Mouse (Mus musculus): ENCODE measurements at regions not wholly inside any gene's neighbourhood (a gene's known extent, or its start where the extent isn't known, plus 50 kb on each side); places are given as distances from the start of the nearest gene placed in this dataset.

GRCm38 (mm10) chr12:25362771-25363170, 265.8 kb upstream of the Id2 start:
- H3K4me1 ChIP-seq (ENCODE audit: control insufficient read depth, insufficient read depth, low read length), result no peaks in the 10 kb centered on the region
- no peak overlapping the region for H3K27ac ChIP-seq (ENCODE audit: insufficient read depth, low read depth, low read length)
- H3K4me3 ChIP-seq (ENCODE audit: insufficient read depth, low read length), result no peak overlapping the region
- TF ChIP-seq CTCF (IDR thresholded peaks at IDR 0.05; ENCODE audit: low read depth, low read length) (no peak), POLR2A (IDR thresholded peaks at IDR 0.05; ENCODE audit: borderline replicate concordance, low read depth, low read length) (no peak)

- TF ChIP-seq CTCF (IDR thresholded peaks at IDR 0.05; ENCODE audit: low read depth, low read length) (no peak), POLR2A (IDR thresholded peaks at IDR 0.05; ENCODE audit: borderline replicate concordance, low read depth, low read length) (no peak)
- no peak overlapping the region for H3K27ac ChIP-seq (ENCODE audit: insufficient read depth, low read depth, low read length)
- no peak overlapping the region for H3K4me3 ChIP-seq (ENCODE audit: insufficient read depth, low read length)
- no peaks in the 10 kb centered on the region for H3K4me1 ChIP-seq (ENCODE audit: control insufficient read depth, insufficient read depth, low read length)
Observed at GRCm38 (mm10) chr12:25360726-25361125, 263.8 kb upstream of the Id2 start.

- Histone ChIP-seq H3K4me1 (ENCODE audit: control insufficient read depth, insufficient read depth, low read length) (no peaks in the 10 kb centered on the region), H3K27ac (ENCODE audit: insufficient read depth, low read depth, low read length) (no peak overlapping the region), H3K4me3 (ENCODE audit: insufficient read depth, low read length) (no peak overlapping the region)
- no peak for TF ChIP-seq CTCF (IDR thresholded peaks at IDR 0.05; ENCODE audit: low read depth, low read length)
Observed at GRCm38 (mm10) chr12:25359931-25360330, 263.0 kb upstream of the Id2 start.

- TF ChIP-seq CTCF (IDR thresholded peaks at IDR 0.05; ENCODE audit: low read depth, low read length) (no peak), POLR2A (IDR thresholded peaks at IDR 0.05; ENCODE audit: borderline replicate concordance, low read depth, low read length) (no peak)
Observed at GRCm38 (mm10) chr12:25358846-25359525, 262.0 kb upstream of the Id2 start.

GRCm38 (mm10) chr12:25356774-25357173, 259.8 kb upstream of the Id2 start:
- H3K4me1 ChIP-seq (ENCODE audit: control insufficient read depth, insufficient read depth, low read length), result no peaks in the 10 kb centered on the region
- H3K27ac ChIP-seq (ENCODE audit: insufficient read depth, low read depth, low read length), result no peak overlapping the region
- H3K4me3 ChIP-seq (ENCODE audit: insufficient read depth, low read length), result no peak overlapping the region
- TF ChIP-seq POLR2A (IDR thresholded peaks at IDR 0.05; ENCODE audit: borderline replicate concordance, low read depth, low read length) (no peak), CTCF (IDR thresholded peaks at IDR 0.05; ENCODE audit: low read depth, low read length) (no peak)

More at GRCm38 (mm10) chr12:25358846-25359525, 262.0 kb upstream of the Id2 start:
- Histone ChIP-seq H3K4me1 (ENCODE audit: control insufficient read depth, insufficient read depth, low read length) (no peaks in the 10 kb centered on the region), H3K4me3 (ENCODE audit: insufficient read depth, low read length) (no peak overlapping the region), H3K27ac (ENCODE audit: insufficient read depth, low read depth, low read length) (no peak overlapping the region)

DNA sequence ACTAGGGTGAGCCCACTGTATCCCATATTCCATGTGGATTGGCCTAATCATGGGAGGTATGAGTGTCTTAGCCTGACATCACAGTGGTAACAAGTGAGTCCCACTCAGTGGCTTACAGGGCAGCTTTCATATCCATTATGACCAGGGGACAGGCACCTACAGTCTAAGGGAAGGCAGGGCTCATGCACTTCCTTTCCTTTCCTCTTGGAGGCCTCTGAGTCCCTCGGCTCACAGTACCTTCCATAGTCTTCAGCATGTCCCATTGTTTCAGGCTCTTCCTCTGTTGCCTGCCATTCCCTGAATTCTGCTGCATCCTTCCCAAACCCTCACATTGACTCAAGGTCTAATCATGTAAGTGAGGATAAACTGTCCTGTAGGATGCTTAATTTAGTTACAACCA, 258.3 kb upstream of the Id2 start:
- H3K4me3 ChIP-seq (ENCODE audit: insufficient read depth, low read length), result no peak overlapping the region
- H3K4me1 ChIP-seq (ENCODE audit: control insufficient read depth, insufficient read depth, low read length), result no peaks in the 10 kb centered on the region
- H3K27ac ChIP-seq (ENCODE audit: insufficient read depth, low read depth, low read length), result no peak overlapping the region
- no peak for TF ChIP-seq POLR2A (IDR thresholded peaks at IDR 0.05; ENCODE audit: borderline replicate concordance, low read depth, low read length)
- TF ChIP-seq CTCF (IDR thresholded peaks at IDR 0.05; ENCODE audit: low read depth, low read length), result no peak

GRCm38 (mm10) chr12:25353402-25353896, 256.5 kb upstream of the Id2 start:
- Histone ChIP-seq H3K4me3 (ENCODE audit: insufficient read depth, low read length) (no peak overlapping the region), H3K4me1 (ENCODE audit: control insufficient read depth, insufficient read depth, low read length) (no peaks in the 10 kb centered on the region), H3K27ac (ENCODE audit: insufficient read depth, low read depth, low read length) (no peak overlapping the region)
- TF ChIP-seq POLR2A (IDR thresholded peaks at IDR 0.05; ENCODE audit: borderline replicate concordance, low read depth, low read length) (no peak), CTCF (IDR thresholded peaks at IDR 0.05; ENCODE audit: low read depth, low read length) (no peak)

DNA sequence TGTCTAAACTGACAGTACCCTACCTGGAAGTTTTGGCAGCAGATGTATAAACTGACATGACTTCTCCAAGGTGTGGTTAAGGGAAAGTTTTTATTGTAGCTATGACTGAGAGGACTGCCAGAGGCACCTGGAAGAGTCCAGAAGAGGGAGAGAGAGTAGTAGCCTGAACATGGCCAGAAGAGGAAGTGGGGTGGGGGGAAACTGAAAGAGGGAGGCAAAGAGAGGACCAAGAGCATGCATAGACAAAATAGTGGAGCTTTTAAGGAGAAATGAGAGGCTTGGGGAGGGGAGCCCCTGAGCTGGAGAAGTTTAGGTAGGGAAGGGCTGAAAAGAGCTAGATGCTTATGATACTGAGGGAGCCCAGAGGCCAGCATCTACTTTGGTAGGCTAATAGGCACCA, 255.2 kb upstream of the Id2 start:
- Histone ChIP-seq H3K4me1 (ENCODE audit: control insufficient read depth, insufficient read depth, low read length) (no peaks in the 10 kb centered on the region), H3K4me3 (ENCODE audit: insufficient read depth, low read length) (no peak overlapping the region), H3K27ac (ENCODE audit: insufficient read depth, low read depth, low read length) (no peak overlapping the region)
- TF ChIP-seq POLR2A (IDR thresholded peaks at IDR 0.05; ENCODE audit: borderline replicate concordance, low read depth, low read length) (no peak), CTCF (IDR thresholded peaks at IDR 0.05; ENCODE audit: low read depth, low read length) (no peak)

DNA sequence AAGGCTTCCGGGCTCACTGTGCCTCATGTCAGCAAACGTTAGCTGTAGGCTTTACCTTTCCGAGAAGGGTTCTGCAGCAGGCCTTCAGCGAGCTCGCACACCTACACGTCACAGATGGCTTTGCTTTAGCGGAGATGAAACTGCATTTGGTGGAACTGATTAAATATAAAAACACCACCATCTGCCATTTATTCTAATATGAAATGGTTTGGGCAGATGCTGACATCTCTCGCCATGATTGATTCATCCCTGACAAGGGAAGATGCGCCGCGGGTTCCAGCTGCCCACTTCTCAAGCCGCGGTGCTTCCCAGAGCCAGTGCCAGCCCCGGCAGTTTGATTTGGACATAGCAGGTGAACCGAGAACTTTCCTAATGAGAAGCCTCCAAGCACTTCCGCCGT, 247.4 kb upstream of the Id2 start:
- peaks cover 6% of the 10 kb centered on the region for H3K4me1 ChIP-seq (ENCODE audit: control insufficient read depth, insufficient read depth, low read length)
- no peak overlapping the region for H3K27ac ChIP-seq (ENCODE audit: insufficient read depth, low read depth, low read length)
- TF ChIP-seq POLR2A (IDR thresholded peaks at IDR 0.05; ENCODE audit: borderline replicate concordance, low read depth, low read length) (no peak), CTCF (IDR thresholded peaks at IDR 0.05; ENCODE audit: low read depth, low read length) (no peak)
- H3K4me3 ChIP-seq (ENCODE audit: insufficient read depth, low read length), result no peak overlapping the region

- TF ChIP-seq CTCF (IDR thresholded peaks at IDR 0.05; ENCODE audit: low read depth, low read length) (no peak), POLR2A (IDR thresholded peaks at IDR 0.05; ENCODE audit: borderline replicate concordance, low read depth, low read length) (no peak)
- Histone ChIP-seq H3K27ac (ENCODE audit: insufficient read depth, low read depth, low read length) (no peak overlapping the region), H3K4me1 (ENCODE audit: control insufficient read depth, insufficient read depth, low read length) (peaks cover 12% of the 10 kb centered on the region), H3K4me3 (ENCODE audit: insufficient read depth, low read length) (no peak overlapping the region)
Observed at GRCm38 (mm10) chr12:25338771-25339170, 241.8 kb upstream of the Id2 start.

All from bone marrow macrophage, adult 2 months (primary cell).